In genomic region chr3:122984249-122985182, GRCm38 (mm10) we compare ENCODE assay signal across 8 mouse cellular contexts. TPM values are rescaled to one million over a fixed set of nuclear protein-coding genes. Genes with fewer than 3 reads are reported as not detected.
DNase-seq lines count a peak whose midpoint lies in the region; ATAC-seq lines count a peak whose summit lies in the region.

Gene Usp53 (minus strand): TSS chr3:122984510.

- no peaks in the 10 kb centered on the region for H3K9me3 ChIP-seq in hindbrain, embryonic 12.5 days (replicated peaks)

- H3K27ac ChIP-seq in hindbrain, embryonic 12.5 days, result peak within 1 kb of the TSS; percentile 95

- H3K4me2 ChIP-seq in hindbrain, embryonic 12.5 days (replicated peaks), result peak within 1 kb of the TSS; percentile 75

- peak within 1 kb of the TSS; percentile 85 for H3K4me3 ChIP-seq in hindbrain, embryonic 12.5 days

- peak within 1 kb of the TSS; percentile 83 for H3K9ac ChIP-seq in hindbrain, embryonic 12.5 days

- under 1% methylated on average over 92 of the region's 94 CpGs for WGBS in hindbrain, embryonic 12.5 days

- peak; percentile 95 for DNase-seq in R1 (ENCODE audit: low read depth, low spot score)
- peak; percentile 99 for DNase-seq in cerebellum, postnatal 14 days
- peak; percentile 90 to 91 for DNase-seq in frontal cortex, postnatal 14 days (ENCODE audit: low spot score in 2 of 2)
- peak; percentile 93 to 94 for DNase-seq in layer of hippocampus, postnatal 14 days (ENCODE audit: low spot score in 2 of 2)
- peak; percentile 96 for DNase-seq in lung, postnatal 10 days
- DNase-seq in ovary, postnatal 14 days (ENCODE audit: low spot score), result peak; percentile 86
- peak; percentile 83 to 86 for DNase-seq in thymus, postnatal 10 days (ENCODE audit: low spot score in 2 of 2)

- peak; percentile 98 for ATAC-seq in hindbrain, embryonic 12.5 days (ENCODE audit: low FRiP score)

- H3K27me3 ChIP-seq in hindbrain, embryonic 12.5 days, result no peaks in the 10 kb centered on the region

- H3K36me3 ChIP-seq in hindbrain, embryonic 12.5 days, result no peaks in the 10 kb centered on the region

- H3K4me1 ChIP-seq in hindbrain, embryonic 12.5 days, result peaks cover 2% of the 10 kb centered on the region; the same call in 1 of the 2 replicates

RNA-seq across cellular contexts. Expression of gene Usp53, which starts in this region (rescaled TPM):
- 6.0 and 6.2 TPM in 2 replicates for polyA plus RNA-seq in hindbrain, embryonic 12.5 days (2016; fragmentation: Nextera tagmentation; extraction: Ambion mirVana)
- 10 to 100 TPM; 23.7 to 26.0 TPM for total RNA-seq in layer of hippocampus, postnatal 14 days (2021)

Comparison
In these comparisons a context has a peak if more than half of its experiments do, and no peak if none do; other contexts are left out.
1. Peak in every context shown above with its lines: DNase-seq, ATAC-seq, H3K4me3 ChIP-seq and H3K27ac ChIP-seq.